Mouse (Mus musculus): ENCODE measurements around the gene Slc6a12. TPM values are rescaled to one million over a fixed set of nuclear protein-coding genes. Genes with fewer than 3 reads are reported as not detected.
A peak's percentile ranks its signal among the peaks of the same experiment; 100 is the strongest.

Slc6a12 gene
- polyA plus RNA-seq, 1 experiment from 2014 or later, result 1.6 TPM

DNA sequence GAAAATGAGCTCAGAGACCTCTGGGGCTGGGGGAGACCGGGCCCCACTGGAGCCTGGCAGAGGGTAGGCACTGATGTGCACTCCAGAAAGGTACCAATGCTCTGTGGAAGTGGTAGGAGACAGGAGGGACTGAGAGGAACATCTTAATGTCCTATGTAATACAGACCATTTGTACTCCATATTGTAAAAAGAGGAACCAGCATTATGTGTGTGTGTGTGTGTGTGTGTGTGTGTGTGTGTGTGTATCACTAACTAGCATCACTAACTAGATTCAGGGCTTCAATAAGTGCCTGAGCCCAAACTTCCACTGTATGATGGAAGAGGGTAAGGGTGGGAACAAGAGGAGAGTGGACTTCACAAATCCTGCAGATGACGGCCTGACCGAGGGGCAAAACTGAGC is 42.5 kb downstream of the Slc6a12 start:
- Histone ChIP-seq H3K36me3 (ENCODE audit: control insufficient read depth, insufficient read depth, low read length) (peaks cover 2% of the 10 kb centered on the region; the same call in 1 of the 2 replicates), H3K27me3 (ENCODE audit: control insufficient read depth, insufficient read depth, low read depth, low read length) (no peaks in the 10 kb centered on the region), H3K27ac (ENCODE audit: low read length) (no peak overlapping the region), H3K4me1 (ENCODE audit: control insufficient read depth, insufficient read depth, low read length) (no peaks in the 10 kb centered on the region; the same call in 1 of the 2 replicates), H3K4me2 (ENCODE audit: low read length) (no peak overlapping the region), H3K9me3 (replicated peaks; ENCODE audit: control insufficient read depth, low read length, poor library complexity, severe bottlenecking) (no peaks in the 10 kb centered on the region), H3K4me3 (ENCODE audit: low read depth, low read length) (no peak overlapping the region), H3K9ac (ENCODE audit: low read depth, low read length) (no peak overlapping the region)
- 85% methylated on average over 3 of the region's 3 CpGs for WGBS
- ATAC-seq, result no peak

DNA sequence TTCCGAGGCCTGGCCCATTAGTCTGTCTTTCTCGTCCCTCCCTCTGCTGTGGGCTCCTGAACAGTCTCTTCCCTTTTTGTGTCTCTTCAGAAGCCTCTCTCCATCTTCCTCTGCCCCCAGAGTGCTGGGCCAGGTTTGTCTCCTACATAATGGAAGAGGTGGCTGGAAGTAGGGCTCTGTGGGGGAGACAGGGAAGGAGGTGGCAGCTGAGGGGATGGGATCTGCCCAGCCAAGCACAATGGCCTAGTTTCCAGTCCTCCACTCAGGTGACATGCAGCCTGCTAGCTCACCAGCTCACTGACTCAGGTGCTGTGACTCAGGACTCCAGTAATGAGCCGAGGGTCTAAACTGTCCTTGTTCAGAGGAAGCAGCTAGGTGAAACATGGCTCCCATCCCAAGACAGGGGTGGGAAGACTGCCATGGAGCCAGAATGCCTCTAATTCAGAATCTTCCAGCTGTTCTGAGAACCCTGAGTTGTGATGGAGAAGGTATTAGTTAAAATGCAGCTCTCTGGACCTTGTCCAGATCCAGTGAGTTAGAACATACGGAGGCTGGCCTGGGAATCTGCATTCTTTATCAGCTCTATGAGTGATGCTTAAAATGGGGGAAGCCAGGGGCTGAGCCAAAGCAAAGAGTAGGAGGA is 49.9 kb downstream of the Slc6a12 start:
- no peaks in the 10 kb centered on the region for H3K4me1 ChIP-seq (ENCODE audit: control insufficient read depth, insufficient read depth, low read length)
- no peak overlapping the region for H3K27ac ChIP-seq (ENCODE audit: low read length)
- H3K9me3 ChIP-seq (replicated peaks; ENCODE audit: control insufficient read depth, low read length, poor library complexity, severe bottlenecking), result no peaks in the 10 kb centered on the region
- no peak overlapping the region for H3K9ac ChIP-seq (ENCODE audit: low read depth, low read length)
- ATAC-seq, result no peak
- 0 out of 2 replicates have a peak, but pooled peaks cover 3% of the 10 kb centered on the region for H3K36me3 ChIP-seq (ENCODE audit: control insufficient read depth, insufficient read depth, low read length)
- no peak overlapping the region for H3K4me3 ChIP-seq (ENCODE audit: low read depth, low read length)
- H3K27me3 ChIP-seq (ENCODE audit: control insufficient read depth, insufficient read depth, low read depth, low read length), result no peaks in the 10 kb centered on the region
- H3K4me2 ChIP-seq (ENCODE audit: low read length), result no peak overlapping the region
- WGBS, result 86% methylated on average over 4 of the region's 4 CpGs

DNA sequence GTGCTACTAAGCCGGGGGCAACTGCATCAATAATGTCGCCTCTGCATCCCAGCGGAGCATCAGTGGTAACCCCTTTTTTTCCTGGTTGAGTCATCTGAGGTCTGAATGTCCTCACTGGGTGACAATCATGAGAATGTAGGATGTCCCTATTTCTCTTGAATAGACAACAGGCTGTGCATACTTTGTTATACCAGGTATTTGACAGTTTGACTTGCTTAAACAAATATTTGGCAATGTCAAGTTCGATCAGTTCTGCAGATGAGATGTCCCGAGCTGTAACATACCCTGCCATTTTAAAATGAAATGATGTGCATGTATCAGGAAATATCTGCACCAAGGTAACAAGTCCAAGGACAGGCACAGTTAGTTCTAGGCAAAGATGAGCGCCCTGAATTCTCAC is 58.3 kb downstream of the Slc6a12 start:
- ATAC-seq, result no peak
- Histone ChIP-seq H3K4me3 (ENCODE audit: low read depth, low read length) (no peak overlapping the region), H3K4me2 (ENCODE audit: low read length) (no peak overlapping the region), H3K36me3 (ENCODE audit: control insufficient read depth, insufficient read depth, low read length) (no peaks in the 10 kb centered on the region), H3K9me3 (replicated peaks; ENCODE audit: control insufficient read depth, low read length, poor library complexity, severe bottlenecking) (no peaks in the 10 kb centered on the region), H3K27ac (ENCODE audit: low read length) (no peak overlapping the region), H3K27me3 (ENCODE audit: control insufficient read depth, insufficient read depth, low read depth, low read length) (no peaks in the 10 kb centered on the region), H3K4me1 (ENCODE audit: control insufficient read depth, insufficient read depth, low read length) (peaks cover 12% of the 10 kb centered on the region; the same call in 1 of the 2 replicates), H3K9ac (ENCODE audit: low read depth, low read length) (no peak overlapping the region)
- WGBS, result 88% methylated on average over 6 of the region's 6 CpGs

DNA sequence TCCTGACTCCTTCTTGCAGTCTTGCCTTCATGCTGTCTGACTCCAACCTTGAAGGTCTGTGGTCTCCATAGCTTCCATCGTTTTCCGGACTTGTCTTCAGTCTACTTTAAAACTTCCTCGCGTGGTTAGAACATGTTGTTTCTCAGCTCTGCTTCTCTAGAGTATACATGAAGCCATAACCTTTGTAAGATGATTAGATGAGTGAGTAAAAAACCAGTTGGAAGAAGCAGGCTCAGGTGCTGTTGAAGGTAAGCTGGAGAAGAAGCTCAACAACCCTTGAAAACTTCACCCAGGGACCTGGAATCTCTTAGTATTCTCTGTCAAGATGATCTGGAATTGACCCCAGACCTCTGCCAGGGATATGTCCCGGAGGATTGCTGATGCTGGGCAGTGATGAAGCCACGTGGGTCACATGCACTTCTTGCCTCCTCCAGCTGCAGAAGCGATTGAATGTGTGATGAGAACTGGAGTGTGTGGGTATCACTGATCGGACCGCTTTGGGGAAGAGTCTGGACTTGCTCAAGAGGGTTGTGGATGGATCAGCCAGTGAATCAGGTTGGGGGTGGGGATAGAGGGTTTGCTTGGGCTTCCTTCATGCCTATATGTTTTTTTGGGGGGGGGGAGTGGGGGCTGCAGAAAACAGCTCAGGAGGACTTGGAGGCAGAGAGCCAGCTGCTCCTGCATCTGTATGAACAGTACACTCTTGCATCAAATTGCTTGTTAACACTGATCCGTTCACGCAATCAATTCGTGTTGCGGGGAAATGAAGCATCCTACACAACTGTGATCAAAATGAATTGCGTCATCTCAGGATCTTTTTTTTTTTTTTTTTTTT is 59.2 kb downstream of the Slc6a12 start:
- ATAC-seq, result peak; percentile 79
- peaks cover 12% of the 10 kb centered on the region; the same call in 1 of the 2 replicates for H3K4me1 ChIP-seq (ENCODE audit: control insufficient read depth, insufficient read depth, low read length)
- no peaks in the 10 kb centered on the region for H3K9me3 ChIP-seq (replicated peaks; ENCODE audit: control insufficient read depth, low read length, poor library complexity, severe bottlenecking)
- H3K4me3 ChIP-seq (ENCODE audit: low read depth, low read length), result no peak overlapping the region
- H3K27me3 ChIP-seq (ENCODE audit: control insufficient read depth, insufficient read depth, low read depth, low read length), result no peaks in the 10 kb centered on the region
- no peaks in the 10 kb centered on the region for H3K36me3 ChIP-seq (ENCODE audit: control insufficient read depth, insufficient read depth, low read length)
- H3K9ac ChIP-seq (ENCODE audit: low read depth, low read length), result no peak overlapping the region
- H3K27ac ChIP-seq (ENCODE audit: low read length), result peak overlapping the region; percentile 65
- H3K4me2 ChIP-seq (ENCODE audit: low read length), result no peak overlapping the region
- WGBS, result 59% methylated on average over 14 of the region's 14 CpGs

DNA sequence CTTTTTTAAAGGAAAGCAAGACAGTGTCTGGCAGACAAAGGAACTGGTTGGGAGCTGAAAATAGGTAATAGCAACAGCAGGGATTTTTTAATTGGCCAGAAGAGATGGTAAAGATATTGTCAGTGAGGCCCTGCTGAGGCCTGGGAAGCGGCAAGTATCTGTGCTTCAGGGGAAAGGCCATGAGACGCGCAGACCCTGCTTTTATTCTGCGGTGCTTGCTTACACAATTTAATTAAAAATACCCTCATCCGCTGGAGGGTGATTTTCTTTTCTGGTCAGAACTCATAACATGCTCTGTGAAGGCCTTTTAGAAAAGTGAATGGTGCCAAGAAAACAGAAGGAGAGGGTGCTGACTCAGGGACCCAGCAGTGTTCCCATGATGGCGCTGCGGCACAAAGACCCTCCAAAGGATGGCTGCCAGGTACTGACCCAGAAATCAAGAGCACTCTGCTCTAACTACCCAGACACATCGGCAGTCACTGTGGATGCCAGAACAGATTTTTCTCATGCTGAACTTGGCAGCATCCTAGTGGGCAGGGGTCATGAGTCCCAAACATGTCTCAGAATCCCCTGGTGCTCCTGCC is 59.9 kb downstream of the Slc6a12 start:
- ATAC-seq, result peak; percentile 61
- H3K27me3 ChIP-seq (ENCODE audit: control insufficient read depth, insufficient read depth, low read depth, low read length), result no peaks in the 10 kb centered on the region
- H3K9me3 ChIP-seq (replicated peaks; ENCODE audit: control insufficient read depth, low read length, poor library complexity, severe bottlenecking), result no peaks in the 10 kb centered on the region
- H3K27ac ChIP-seq (ENCODE audit: low read length), result peak overlapping the region; percentile 65
- no peak overlapping the region for H3K4me2 ChIP-seq (ENCODE audit: low read length)
- H3K9ac ChIP-seq (ENCODE audit: low read depth, low read length), result no peak overlapping the region
- WGBS, result 43% methylated on average over 8 of the region's 8 CpGs
- peaks cover 12% of the 10 kb centered on the region; the same call in 1 of the 2 replicates for H3K4me1 ChIP-seq (ENCODE audit: control insufficient read depth, insufficient read depth, low read length)
- no peak overlapping the region for H3K4me3 ChIP-seq (ENCODE audit: low read depth, low read length)
- H3K36me3 ChIP-seq (ENCODE audit: control insufficient read depth, insufficient read depth, low read length), result no peaks in the 10 kb centered on the region

DNA sequence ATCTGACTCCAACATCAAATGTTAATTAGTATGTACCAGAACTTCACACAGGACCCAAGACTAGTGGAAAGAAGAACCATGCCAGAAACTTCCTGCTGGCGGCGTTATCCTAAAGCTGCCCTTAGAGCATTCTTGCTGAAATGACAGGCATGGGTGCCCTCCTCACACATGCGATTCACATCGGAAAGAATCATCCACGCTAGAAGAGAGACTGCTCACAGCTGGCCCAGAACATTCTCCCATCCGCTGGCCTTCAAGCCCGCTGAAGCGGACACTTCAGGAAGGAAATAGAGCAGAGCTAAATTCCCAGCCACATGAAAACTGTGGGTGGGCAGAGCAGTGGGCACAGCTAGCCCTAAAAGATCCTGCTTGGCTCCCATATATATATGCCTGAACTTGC is 62.4 kb downstream of the Slc6a12 start:
- Histone ChIP-seq H3K4me1 (ENCODE audit: control insufficient read depth, insufficient read depth, low read length) (peaks cover 15% of the 10 kb centered on the region; the same call in 1 of the 2 replicates), H3K27ac (ENCODE audit: low read length) (no peak overlapping the region), H3K4me2 (ENCODE audit: low read length) (no peak overlapping the region), H3K9ac (ENCODE audit: low read depth, low read length) (no peak overlapping the region), H3K27me3 (ENCODE audit: control insufficient read depth, insufficient read depth, low read depth, low read length) (no peaks in the 10 kb centered on the region), H3K36me3 (ENCODE audit: control insufficient read depth, insufficient read depth, low read length) (no peaks in the 10 kb centered on the region), H3K9me3 (replicated peaks; ENCODE audit: control insufficient read depth, low read length, poor library complexity, severe bottlenecking) (no peaks in the 10 kb centered on the region), H3K4me3 (ENCODE audit: low read depth, low read length) (no peak overlapping the region)
- WGBS, result 86% methylated on average over 8 of the region's 8 CpGs
- ATAC-seq, result no peak

DNA sequence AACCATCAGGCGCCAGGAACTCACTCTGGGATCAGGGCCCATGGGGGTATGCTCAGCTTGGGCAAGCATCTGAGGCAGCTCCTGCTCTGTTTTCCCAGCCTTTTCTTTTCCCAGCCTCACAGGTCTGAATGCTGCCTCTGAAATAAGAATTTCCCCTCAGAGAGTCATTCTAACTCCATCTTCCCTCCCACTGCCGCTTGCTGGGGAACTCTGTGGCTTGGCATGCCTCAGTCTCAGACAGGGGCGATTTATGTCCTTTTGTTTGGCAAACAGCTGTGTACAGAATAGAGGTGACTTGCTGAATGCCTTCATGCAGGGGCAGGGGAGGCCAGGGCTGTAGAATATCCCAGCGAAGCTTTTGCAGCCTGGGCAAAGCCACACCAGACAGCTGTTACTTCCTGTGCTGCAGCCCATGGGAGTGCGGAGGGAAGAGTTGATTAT is 64.7 kb downstream of the Slc6a12 start:
- Histone ChIP-seq H3K27ac (ENCODE audit: low read length) (no peak overlapping the region), H3K36me3 (ENCODE audit: control insufficient read depth, insufficient read depth, low read length) (0 out of 2 replicates have a peak, but pooled peaks cover under 1% of the 10 kb centered on the region), H3K9ac (ENCODE audit: low read depth, low read length) (no peak overlapping the region), H3K4me2 (ENCODE audit: low read length) (no peak overlapping the region), H3K4me3 (ENCODE audit: low read depth, low read length) (no peak overlapping the region), H3K4me1 (ENCODE audit: control insufficient read depth, insufficient read depth, low read length) (peaks cover 13% of the 10 kb centered on the region; the same call in 1 of the 2 replicates), H3K27me3 (ENCODE audit: control insufficient read depth, insufficient read depth, low read depth, low read length) (peaks cover 10% of the 10 kb centered on the region), H3K9me3 (replicated peaks; ENCODE audit: control insufficient read depth, low read length, poor library complexity, severe bottlenecking) (no peaks in the 10 kb centered on the region)
- 32% methylated on average over 5 of the region's 5 CpGs for WGBS
- no peak for ATAC-seq

DNA sequence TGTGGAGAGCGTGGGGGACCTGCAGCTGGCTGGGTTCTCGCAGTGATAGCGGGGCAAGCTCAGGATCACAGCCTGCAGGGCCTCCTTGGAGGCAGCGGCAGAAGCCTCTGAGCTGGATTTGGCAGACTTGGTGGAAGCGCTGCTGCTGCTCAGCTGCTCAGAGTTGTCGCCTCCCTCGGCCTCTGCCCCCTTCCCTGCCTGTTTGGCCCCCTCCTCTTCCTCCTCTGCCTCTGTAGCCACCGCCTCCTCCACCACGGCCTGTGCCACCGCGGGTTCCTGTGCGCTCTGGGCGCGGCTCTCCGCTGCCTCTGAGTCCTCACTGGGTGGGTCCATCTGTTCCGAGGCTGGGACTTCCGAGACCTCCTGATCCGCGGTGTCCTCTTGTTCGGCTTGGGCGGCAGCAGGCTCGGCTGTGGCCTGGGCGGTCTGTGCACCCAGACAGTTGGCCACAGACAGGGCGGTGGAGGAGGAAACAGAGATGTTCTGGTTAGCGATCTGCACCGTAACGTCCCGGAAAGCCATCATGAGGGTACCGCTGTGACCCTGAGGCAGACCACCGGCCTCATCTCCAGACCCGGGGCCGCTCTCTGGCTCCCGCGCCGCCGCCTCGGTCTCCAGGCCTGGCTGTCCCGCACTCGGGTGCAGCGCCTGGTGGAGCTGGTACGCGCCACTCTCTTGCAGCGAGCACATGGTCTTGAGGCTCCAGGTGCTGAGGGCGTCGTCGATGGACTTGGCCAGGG is 69.9 kb downstream of the Slc6a12 start:
- 7% methylated on average over 45 of the region's 46 CpGs for WGBS
- H3K4me1 ChIP-seq (ENCODE audit: control insufficient read depth, insufficient read depth, low read length), result peaks cover 8% of the 10 kb centered on the region; the same call in 1 of the 2 replicates
- H3K4me3 ChIP-seq (ENCODE audit: low read depth, low read length), result no peak overlapping the region
- no peak overlapping the region for H3K27ac ChIP-seq (ENCODE audit: low read length)
- no peaks in the 10 kb centered on the region for H3K9me3 ChIP-seq (replicated peaks; ENCODE audit: control insufficient read depth, low read length, poor library complexity, severe bottlenecking)
- peak overlapping the region; percentile 29 for H3K4me2 ChIP-seq (ENCODE audit: low read length)
- ATAC-seq, result peak; percentile 33; the same call in 1 of the 2 replicates
- H3K27me3 ChIP-seq (ENCODE audit: control insufficient read depth, insufficient read depth, low read depth, low read length), result peaks cover 28% of the 10 kb centered on the region
- H3K36me3 ChIP-seq (ENCODE audit: control insufficient read depth, insufficient read depth, low read length), result peaks cover 2% of the 10 kb centered on the region; the same call in 1 of the 2 replicates
- no peak overlapping the region for H3K9ac ChIP-seq (ENCODE audit: low read depth, low read length)
